Mouse (Mus musculus) MEL (cell line): Measurements from ENCODE around the gene Lce3f.

ENCODE experiments used
- BHLHE40 ChIP-seq: IDR thresholded peaks from 2 replicates; pipeline ENCODE4 v1.6.1; 2012; ENCODE audit warnings: low read depth, mild to moderate bottlenecking, inconsistent platforms, low read length, improper control_type of control experiment, borderline replicate concordance
- CHD2 ChIP-seq: IDR thresholded peaks from 2 replicates; pipeline ENCODE4 v1.6.1; 2011; ENCODE audit warnings: low read length, improper control_type of control experiment
- CTCF ChIP-seq, 3 experiments: IDR thresholded peaks in 2 of 3; conservative IDR thresholded peaks in 1 of 3; 2 replicates each; pipeline ENCODE4 v1.5.1; 2011 to 2012; ENCODE audit warnings: low read length in 3 of 3, low read depth in 2 of 3, mild to moderate bottlenecking in 2 of 3, improper control_type of control experiment in 1 of 3, inconsistent platforms in 1 of 3, mixed read lengths in 1 of 3, moderate library complexity in 1 of 3; ENCODE audit not compliant: control insufficient read depth in 1 of 3, insufficient read depth in 1 of 3, poor library complexity in 1 of 3, severe bottlenecking in 1 of 3
- EP300 ChIP-seq, 2 experiments: IDR thresholded peaks; 2 replicates each; pipeline ENCODE4 v1.6.1; 2011; ENCODE audit warnings: improper control_type of control experiment in 2 of 2, low read length in 2 of 2, low read depth in 1 of 2, mild to moderate bottlenecking in 1 of 2
- GATA1 ChIP-seq: IDR thresholded peaks from 2 replicates; pipeline ENCODE4 v1.6.1; 2011; ENCODE audit warnings: low read depth, low read length, improper control_type of control experiment
- HCFC1 ChIP-seq: IDR thresholded peaks from 2 replicates; pipeline ENCODE4 v1.6.1; 2012; ENCODE audit warnings: low read depth, mild to moderate bottlenecking, inconsistent platforms, low read length, improper control_type of control experiment, moderate library complexity
- MAX ChIP-seq: IDR thresholded peaks from 2 replicates; pipeline ENCODE4 v1.6.1; 2011; ENCODE audit warnings: low read length, improper control_type of control experiment
- POLR2A ChIP-seq, 2 experiments: IDR thresholded peaks; 2 replicates each; pipeline ENCODE4 v1.6.1; 2011 to 2012; ENCODE audit warnings: low read length in 2 of 2, mild to moderate bottlenecking in 2 of 2, control low read depth in 1 of 2, improper control_type of control experiment in 1 of 2, low read depth in 1 of 2, moderate library complexity in 1 of 2; ENCODE audit not compliant: control insufficient read depth in 1 of 2, insufficient read depth in 1 of 2, poor library complexity in 1 of 2
- POLR2AphosphoS2 ChIP-seq: IDR thresholded peaks from 2 replicates; pipeline ENCODE4 v1.6.1; 2011; ENCODE audit warnings: low read length, improper control_type of control experiment
- RCOR1 ChIP-seq: IDR thresholded peaks from 2 replicates; pipeline ENCODE4 v1.6.1; 2012; ENCODE audit warnings: low read depth, mild to moderate bottlenecking, inconsistent platforms, low read length, improper control_type of control experiment
- ZKSCAN1 ChIP-seq: IDR thresholded peaks from 2 replicates; pipeline ENCODE4 v1.6.1; 2012; ENCODE audit warnings: low read depth, mild to moderate bottlenecking, inconsistent platforms, low read length, improper control_type of control experiment, moderate library complexity

GRCm38 (mm10) chr3:93002843-93003242 lies 10.8 kb downstream of the Lce3f start:
- TF ChIP-seq CTCF (IDR thresholded peaks at IDR 0.05 in 2 of 3, conservative IDR thresholded peaks at IDR 0.05 in 1 of 3; ENCODE audit: control insufficient read depth in 1 of 3, insufficient read depth in 1 of 3, low read depth in 2 of 3, low read length in 3 of 3, poor library complexity in 1 of 3, severe bottlenecking in 1 of 3) = no peak
- no peak for TF ChIP-seq RCOR1
- no peak for TF ChIP-seq POLR2AphosphoS2
- TF ChIP-seq POLR2A (IDR thresholded peaks at IDR 0.05; ENCODE audit: control insufficient read depth in 1 of 2, insufficient read depth in 1 of 2, low read depth in 1 of 2, low read length in 2 of 2, poor library complexity in 1 of 2) = no peak
- TF ChIP-seq EP300 (IDR thresholded peaks at IDR 0.05; ENCODE audit: low read depth in 1 of 2, low read length in 2 of 2) = no peak
- no peak for TF ChIP-seq HCFC1
- TF ChIP-seq CHD2 = no peak
- no peak for TF ChIP-seq MAX
- TF ChIP-seq BHLHE40 = no peak
- TF ChIP-seq GATA1 = no peak
- no peak for TF ChIP-seq ZKSCAN1
